ENCODE assay signal across 23 mouse cellular contexts in genomic region chr8:98365378-98366095, GRCm38 (mm10).
A peak's percentile ranks its signal among the peaks of the same experiment; 100 is the strongest.
DNase-seq lines count a peak whose midpoint lies in the region; ATAC-seq lines count a peak whose summit lies in the region.
"Had no signal": no experiment of that assay in that cellular context is flagged by ENCODE, and none has a peak within 500 bp of the region (broad histone marks: within the 10 kb centered on the region; RNA-seq: fewer than 3 reads in every experiment).

No protein-coding gene starts in this region.

- H3K9me3 ChIP-seq in embryonic facial prominence, embryonic 14.5 days (ENCODE audit: control insufficient read depth, low read length) = no peaks in the 10 kb centered on the region
- no peaks in the 10 kb centered on the region for H3K9me3 ChIP-seq in embryonic facial prominence, embryonic 10.5 days
- no peaks in the 10 kb centered on the region for H3K9me3 ChIP-seq in midbrain, embryonic 11.5 days (ENCODE audit: control insufficient read depth, low read length)
- no peaks in the 10 kb centered on the region for H3K9me3 ChIP-seq in midbrain, embryonic 15.5 days
- H3K9me3 ChIP-seq: embryonic facial prominence, embryonic 12.5 days; G1E; hindbrain, embryonic 12.5 days had no signal

- no peak overlapping the region for H3K4me3 ChIP-seq in embryonic facial prominence, embryonic 14.5 days (ENCODE audit: low read depth, low read length)
- no peak overlapping the region for H3K4me3 ChIP-seq in embryonic facial prominence, embryonic 10.5 days
- H3K4me3 ChIP-seq in midbrain, embryonic 11.5 days (ENCODE audit: low read depth, low read length) = no peak overlapping the region
- H3K4me3 ChIP-seq in midbrain, embryonic 15.5 days = no peak overlapping the region
- H3K4me3 ChIP-seq: embryonic facial prominence, embryonic 12.5 days; hindbrain, embryonic 12.5 days had no signal

- H3K27me3 ChIP-seq in embryonic facial prominence, embryonic 14.5 days (replicated peaks; ENCODE audit: control insufficient read depth, insufficient read depth, low read length) = no peaks in the 10 kb centered on the region
- no peaks in the 10 kb centered on the region for H3K27me3 ChIP-seq in embryonic facial prominence, embryonic 10.5 days (replicated peaks; ENCODE audit: low read depth, poor library complexity, severe bottlenecking)
- H3K27me3 ChIP-seq in midbrain, embryonic 11.5 days (ENCODE audit: control insufficient read depth, insufficient read depth, low read length) = no peaks in the 10 kb centered on the region
- H3K27me3 ChIP-seq in midbrain, embryonic 15.5 days (replicated peaks) = no peaks in the 10 kb centered on the region
- H3K27me3 ChIP-seq: embryonic facial prominence, embryonic 12.5 days; hindbrain, embryonic 12.5 days had no signal

- H3K9ac ChIP-seq in embryonic facial prominence, embryonic 14.5 days (ENCODE audit: low read depth, low read length) = no peak overlapping the region
- no peak overlapping the region for H3K9ac ChIP-seq in midbrain, embryonic 11.5 days (ENCODE audit: low read length)
- no peak overlapping the region for H3K9ac ChIP-seq in midbrain, embryonic 15.5 days
- H3K9ac ChIP-seq: embryonic facial prominence, embryonic 12.5 days; hindbrain, embryonic 12.5 days had no signal

- H3K4me2 ChIP-seq in embryonic facial prominence, embryonic 14.5 days (ENCODE audit: low read depth, low read length) = no peak overlapping the region
- H3K4me2 ChIP-seq in midbrain, embryonic 11.5 days = no peak overlapping the region
- H3K4me2 ChIP-seq in midbrain, embryonic 15.5 days = no peak overlapping the region
- H3K4me2 ChIP-seq: embryonic facial prominence, embryonic 12.5 days; hindbrain, embryonic 12.5 days had no signal

- H3K27ac ChIP-seq in embryonic facial prominence, embryonic 14.5 days (replicated peaks; ENCODE audit: low read depth, low read length) = no peak overlapping the region
- H3K27ac ChIP-seq in embryonic facial prominence, embryonic 10.5 days (replicated peaks) = no peak overlapping the region
- no peak overlapping the region for H3K27ac ChIP-seq in midbrain, embryonic 11.5 days (ENCODE audit: low read depth, low read length)
- no peak overlapping the region for H3K27ac ChIP-seq in midbrain, embryonic 15.5 days
- H3K27ac ChIP-seq: embryonic facial prominence, embryonic 12.5 days; hindbrain, embryonic 12.5 days had no signal

- no peaks in the 10 kb centered on the region for H3K4me1 ChIP-seq in embryonic facial prominence, embryonic 14.5 days (ENCODE audit: control insufficient read depth, insufficient read depth, low read length)
- H3K4me1 ChIP-seq in embryonic facial prominence, embryonic 10.5 days = no peaks in the 10 kb centered on the region
- H3K4me1 ChIP-seq in midbrain, embryonic 11.5 days (ENCODE audit: control insufficient read depth, insufficient read depth, low read length) = no peaks in the 10 kb centered on the region
- no peaks in the 10 kb centered on the region for H3K4me1 ChIP-seq in midbrain, embryonic 15.5 days
- H3K4me1 ChIP-seq: embryonic facial prominence, embryonic 12.5 days; hindbrain, embryonic 12.5 days had no signal

- DNase-seq in embryonic facial prominence, embryonic 14.5 days (ENCODE audit: low spot score) = peak; percentile 48
- no peak for DNase-seq in embryonic facial prominence, embryonic 10.5 days (ENCODE audit: low spot score)
- DNase-seq in midbrain, embryonic 11.5 days (ENCODE audit: low spot score, missing footprints) = peak; percentile 28
- peak; percentile 6 for DNase-seq in fibroblast of lung, adult 2 months (ENCODE audit: low read depth)
- no peak for DNase-seq in frontal cortex, postnatal 10 days (ENCODE audit: low spot score in 2 of 2)
- DNase-seq in left cerebral cortex, adult 8-10 months (ENCODE audit: low spot score in 2 of 2) = no peak
- DNase-seq: adrenal gland, postnatal 10 days; B cell, adult 2 months; cerebellum, adult 18-20 months; cerebellum, adult 9-11 months; gastrocnemius, postnatal 36 days; heart, adult 11 months; heart, postnatal 10 days; heart, postnatal 4 days; kidney, adult 8-10 months had no signal

- WGBS in embryonic facial prominence, embryonic 14.5 days = 76% methylated on average over 6 of the region's 6 CpGs
- 92% methylated on average over 6 of the region's 6 CpGs for WGBS in embryonic facial prominence, embryonic 10.5 days
- 83% methylated on average over 6 of the region's 6 CpGs for WGBS in midbrain, embryonic 11.5 days
- 70% methylated on average over 6 of the region's 6 CpGs for WGBS in midbrain, embryonic 15.5 days

- no peaks in the 10 kb centered on the region for H3K36me3 ChIP-seq in embryonic facial prominence, embryonic 14.5 days (ENCODE audit: control insufficient read depth, insufficient read depth, low read length)
- no peaks in the 10 kb centered on the region for H3K36me3 ChIP-seq in embryonic facial prominence, embryonic 10.5 days (replicated peaks)
- no peaks in the 10 kb centered on the region for H3K36me3 ChIP-seq in midbrain, embryonic 11.5 days (ENCODE audit: control insufficient read depth, insufficient read depth, low read length)
- no peaks in the 10 kb centered on the region for H3K36me3 ChIP-seq in midbrain, embryonic 15.5 days (replicated peaks)
- H3K36me3 ChIP-seq: embryonic facial prominence, embryonic 12.5 days; G1E; hindbrain, embryonic 12.5 days had no signal

- no peak for ATAC-seq in embryonic facial prominence, embryonic 14.5 days (ENCODE audit: low read depth)
- ATAC-seq in midbrain, embryonic 11.5 days (ENCODE audit: low FRiP score) = no peak
- no peak for ATAC-seq in midbrain, embryonic 15.5 days (replicated peaks)
- ATAC-seq: CD4-positive, CD25-positive, alpha-beta regulatory T cell, adult 4 months; hindbrain, embryonic 16.5 days; inflammation-experienced regulatory T-cells, adult 6 months; intestine, postnatal 0 days had no signal

Comparison
In these comparisons a context has a peak if more than half of its experiments do, and no peak if none do; other contexts are left out.
1. DNase-seq: peak in embryonic facial prominence, embryonic 14.5 days (single experiment), midbrain, embryonic 11.5 days (single experiment) and fibroblast of lung, adult 2 months (single experiment); none in embryonic facial prominence, embryonic 10.5 days (single experiment), frontal cortex, postnatal 10 days (0 of 2) and left cerebral cortex, adult 8-10 months (0 of 2).